Mouse (Mus musculus): ENCODE measurements around the gene Gm20696.

GRCm38 (mm10) chr6:99430560-99430959, 236.0 kb downstream of the Gm20696 start:
- no peak for TF ChIP-seq POLR2A (IDR thresholded peaks at IDR 0.05; ENCODE audit: extremely low read depth, insufficient read depth, low read length)
- TF ChIP-seq CTCF (IDR thresholded peaks at IDR 0.05; ENCODE audit: extremely low read depth, insufficient read depth, low read length): no peak
